Mouse (Mus musculus) neural tube, embryonic 15.5 days (tissue): ENCODE data around the gene Whrn. TPM values are rescaled to one million over a fixed set of nuclear protein-coding genes. Genes with fewer than 3 reads are reported as not detected.

Experiments
- ATAC-seq: fragments of 200-750 bp; cut with Nextera tagmentation; 2 replicates; pipeline ENCODE4 v1.8.0; 2017; ENCODE audit warnings: mild to moderate bottlenecking, moderate TSS enrichment, moderate library complexity; ENCODE audit not compliant: low FRiP score
- H3K27ac ChIP-seq: fragments of 300-500 bp; sonication (generic); replicated peaks from 2 replicates; pipeline ENCODE4 v1.5.1; 2015; ENCODE audit warnings: mild to moderate bottlenecking, inconsistent platforms
- H3K27me3 ChIP-seq: fragments of 300-500 bp; sonication (generic); replicated peaks from 2 replicates; pipeline ENCODE4 v1.6.1; 2015; ENCODE audit warnings: inconsistent platforms
- H3K36me3 ChIP-seq: fragments of 300-500 bp; sonication (generic); 2 replicates; pipeline ENCODE4 v1.6.1; 2015; ENCODE audit warnings: inconsistent platforms
- H3K4me1 ChIP-seq: fragments of 300-500 bp; sonication (generic); 2 replicates; pipeline ENCODE4 v1.6.1; 2015; ENCODE audit warnings: inconsistent platforms
- H3K4me2 ChIP-seq: fragments of 300-500 bp; sonication (generic); 2 replicates; pipeline ENCODE4 v1.6.1; 2015; ENCODE audit warnings: inconsistent platforms, mild to moderate bottlenecking, moderate library complexity
- H3K4me3 ChIP-seq: fragments of 300-500 bp; sonication (generic); replicated peaks from 2 replicates; pipeline ENCODE4 v1.5.1; 2015; ENCODE audit warnings: mild to moderate bottlenecking, inconsistent platforms
- H3K9ac ChIP-seq: fragments of 300-500 bp; sonication (generic); replicated peaks from 2 replicates; pipeline ENCODE4 v1.6.1; 2015; ENCODE audit warnings: mild to moderate bottlenecking, inconsistent platforms
- H3K9me3 ChIP-seq: fragments of 300-500 bp; sonication (generic); replicated peaks from 2 replicates; pipeline ENCODE4 v1.6.1; 2016; ENCODE audit warnings: inconsistent platforms
- WGBS: fragments of 180-500 bp; shearing (Covaris S2); methylation state at CpG from one replicate; pipeline ENCODE4 v1.1.7; 2015; ENCODE audit warnings: mixed read lengths; 5-methylcytosine and 5-hydroxymethylcytosine counted together
- polyA plus RNA-seq: library from polyadenylated mRNA; unstranded; fragments of >200 nt; fragmentation: Nextera tagmentation; extraction: Ambion mirVana; gene quantifications from 2 replicates; pipeline ENCODE4 v1.2.1, GENCODE M21; 2015

Gene Whrn
- polyA plus RNA-seq, 1 experiment from 2014 or later: 5.5 TPM

GRCm38 (mm10) chr4:63514454-63514984, 18.7 kb upstream of the Whrn start:
- ATAC-seq: no peak
- no peaks in the 10 kb centered on the region for H3K9me3 ChIP-seq
- WGBS: 74% methylated on average over 4 of the region's 4 CpGs
- H3K27me3 ChIP-seq: no peaks in the 10 kb centered on the region
- no peak overlapping the region for H3K4me3 ChIP-seq
- H3K4me1 ChIP-seq: no peaks in the 10 kb centered on the region
- H3K36me3 ChIP-seq: no peaks in the 10 kb centered on the region
- no peak overlapping the region for H3K4me2 ChIP-seq
- no peak overlapping the region for H3K27ac ChIP-seq
- no peak overlapping the region for H3K9ac ChIP-seq

DNA sequence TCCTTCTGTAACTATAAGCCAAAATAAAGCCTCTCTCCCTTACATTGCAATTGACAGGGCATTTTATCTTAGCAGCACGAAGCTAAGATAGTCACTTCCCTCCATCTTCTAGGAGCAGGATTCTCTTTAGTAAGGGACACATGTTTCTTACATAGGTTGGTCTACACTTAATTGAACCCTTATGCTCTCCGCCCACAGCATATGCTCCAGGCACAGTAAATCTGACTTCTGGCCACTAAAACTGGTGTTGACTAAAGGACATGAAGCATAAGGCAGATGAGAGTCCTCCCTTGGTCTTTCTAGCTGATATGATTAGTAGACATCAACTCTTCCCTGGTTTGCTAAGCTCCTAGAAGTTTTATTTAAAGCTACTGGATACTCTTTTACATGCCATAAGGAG, 17.1 kb upstream of the Whrn start:
- no peak for ATAC-seq
- Histone ChIP-seq H3K27me3 (no peaks in the 10 kb centered on the region), H3K9ac (no peak overlapping the region), H3K36me3 (no peaks in the 10 kb centered on the region), H3K4me1 (no peaks in the 10 kb centered on the region), H3K9me3 (no peaks in the 10 kb centered on the region), H3K27ac (no peak overlapping the region), H3K4me2 (no peak overlapping the region), H3K4me3 (no peak overlapping the region)
- 89% methylated on average over 2 of the region's 2 CpGs for WGBS

- WGBS: 16% methylated on average over 4 of the region's 4 CpGs
- ATAC-seq: no peak
- no peak overlapping the region for H3K27ac ChIP-seq
These were observed 12.4 kb upstream of the Whrn start for GRCm38 (mm10) chr4:63508232-63508631.

GRCm38 (mm10) chr4:63507478-63507877, 11.7 kb upstream of the Whrn start:
- Histone ChIP-seq H3K4me1 (no peaks in the 10 kb centered on the region), H3K27ac (no peak overlapping the region), H3K9me3 (no peaks in the 10 kb centered on the region), H3K4me3 (no peak overlapping the region), H3K9ac (no peak overlapping the region), H3K36me3 (no peaks in the 10 kb centered on the region), H3K27me3 (no peaks in the 10 kb centered on the region), H3K4me2 (no peak overlapping the region)
- no peak for ATAC-seq
- 81% methylated on average over 5 of the region's 5 CpGs for WGBS

More at GRCm38 (mm10) chr4:63508232-63508631, 12.4 kb upstream of the Whrn start:
- H3K4me1 ChIP-seq: no peaks in the 10 kb centered on the region
- H3K4me3 ChIP-seq: no peak overlapping the region
- no peaks in the 10 kb centered on the region for H3K27me3 ChIP-seq
- no peak overlapping the region for H3K9ac ChIP-seq
- no peak overlapping the region for H3K4me2 ChIP-seq
- no peaks in the 10 kb centered on the region for H3K9me3 ChIP-seq
- no peaks in the 10 kb centered on the region for H3K36me3 ChIP-seq

- Histone ChIP-seq H3K4me2 (no peak overlapping the region), H3K9me3 (no peaks in the 10 kb centered on the region), H3K27ac (no peak overlapping the region), H3K36me3 (no peaks in the 10 kb centered on the region), H3K27me3 (no peaks in the 10 kb centered on the region), H3K4me1 (no peaks in the 10 kb centered on the region), H3K9ac (no peak overlapping the region), H3K4me3 (no peak overlapping the region)
- ATAC-seq: no peak
- WGBS: 83% methylated on average over 5 of the region's 5 CpGs
These were observed 8.2 kb upstream of the Whrn start for GRCm38 (mm10) chr4:63503949-63504348.

GRCm38 (mm10) chr4:63501050-63501449, 5.3 kb upstream of the Whrn start:
- Histone ChIP-seq H3K9ac (no peak overlapping the region), H3K27me3 (no peaks in the 10 kb centered on the region), H3K36me3 (no peaks in the 10 kb centered on the region), H3K9me3 (no peaks in the 10 kb centered on the region), H3K4me1 (peaks cover 9% of the 10 kb centered on the region), H3K27ac (no peak overlapping the region), H3K4me2 (no peak overlapping the region), H3K4me3 (no peak overlapping the region)
- no peak for ATAC-seq
- 78% methylated on average over 5 of the region's 5 CpGs for WGBS

DNA sequence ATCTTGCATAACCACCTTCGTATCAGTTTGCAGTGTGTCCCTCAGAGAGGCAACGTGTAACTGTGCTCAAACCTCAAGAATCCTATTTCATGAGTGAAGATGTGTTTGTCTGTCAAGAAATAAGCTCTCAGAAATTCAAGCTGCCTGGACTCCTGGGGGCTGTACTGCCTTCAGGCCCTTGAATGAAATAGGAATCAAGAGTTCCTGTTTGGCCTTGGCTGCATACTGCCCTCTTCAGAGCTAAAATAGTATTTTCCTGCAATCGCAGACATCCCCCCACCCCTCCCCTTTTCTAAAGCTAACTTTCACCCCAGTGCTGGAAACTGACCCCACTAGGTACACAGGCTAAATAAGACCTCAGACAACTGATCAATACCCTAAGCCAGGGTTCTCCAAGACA, 2.6 kb upstream of the Whrn start:
- Histone ChIP-seq H3K9me3 (no peaks in the 10 kb centered on the region), H3K36me3 (no peaks in the 10 kb centered on the region), H3K4me3 (no peak overlapping the region), H3K4me2 (no peak overlapping the region), H3K27ac (no peak overlapping the region), H3K27me3 (no peaks in the 10 kb centered on the region), H3K4me1 (peaks cover 35% of the 10 kb centered on the region), H3K9ac (no peak overlapping the region)
- no peak for ATAC-seq
- 36% methylated on average over 3 of the region's 3 CpGs for WGBS

DNA sequence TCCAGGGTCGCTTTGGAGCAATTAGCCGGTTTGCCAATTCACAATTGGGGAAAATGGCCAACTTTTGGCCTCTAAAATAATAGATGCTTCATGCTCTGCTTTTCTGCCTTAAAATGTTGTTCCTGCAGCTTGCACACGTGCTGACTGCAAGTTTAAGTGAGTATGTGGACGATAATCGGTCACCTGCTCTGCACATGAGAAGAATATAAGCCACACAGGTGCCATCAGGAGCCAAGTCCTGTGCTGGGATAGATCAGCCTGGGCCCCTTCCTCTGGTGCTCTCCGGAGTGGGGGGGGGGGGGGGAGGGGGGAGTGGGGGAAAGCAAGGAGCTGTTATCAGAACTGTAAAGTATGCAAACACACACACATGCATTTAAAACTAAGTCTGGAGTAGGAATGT, 521 bp upstream of the Whrn start:
- H3K4me2 ChIP-seq: peak overlapping the region; percentile 78
- H3K4me1 ChIP-seq: peaks cover 44% of the 10 kb centered on the region
- H3K27me3 ChIP-seq: 0 out of 2 replicates have a peak, but pooled peaks cover 3% of the 10 kb centered on the region
- H3K9me3 ChIP-seq: no peaks in the 10 kb centered on the region
- no peak overlapping the region for H3K27ac ChIP-seq
- peak overlapping the region; percentile 63 for H3K4me3 ChIP-seq
- 10% methylated on average over 6 of the region's 6 CpGs for WGBS
- no peaks in the 10 kb centered on the region for H3K36me3 ChIP-seq
- peak; percentile 29; the same call in 1 of the 2 replicates for ATAC-seq
- peak overlapping the region; percentile 53 for H3K9ac ChIP-seq

- H3K9me3 ChIP-seq: no peaks in the 10 kb centered on the region
- peak overlapping the region; percentile 63 for H3K4me3 ChIP-seq
- peaks cover 50% of the 10 kb centered on the region for H3K4me1 ChIP-seq
- H3K27ac ChIP-seq: peak overlapping the region; percentile 52; the same call in 1 of the 2 replicates
- peak; percentile 57 for ATAC-seq
- WGBS: under 1% methylated on average over 103 of the region's 107 CpGs
- peak overlapping the region; percentile 78 for H3K4me2 ChIP-seq
- 0 out of 2 replicates have a peak, but pooled peaks cover 3% of the 10 kb centered on the region for H3K27me3 ChIP-seq
- no peaks in the 10 kb centered on the region for H3K36me3 ChIP-seq
- peak overlapping the region; percentile 53 for H3K9ac ChIP-seq
These were observed 550 bp downstream of the Whrn start for GRCm38 (mm10) chr4:63494967-63495914.

DNA sequence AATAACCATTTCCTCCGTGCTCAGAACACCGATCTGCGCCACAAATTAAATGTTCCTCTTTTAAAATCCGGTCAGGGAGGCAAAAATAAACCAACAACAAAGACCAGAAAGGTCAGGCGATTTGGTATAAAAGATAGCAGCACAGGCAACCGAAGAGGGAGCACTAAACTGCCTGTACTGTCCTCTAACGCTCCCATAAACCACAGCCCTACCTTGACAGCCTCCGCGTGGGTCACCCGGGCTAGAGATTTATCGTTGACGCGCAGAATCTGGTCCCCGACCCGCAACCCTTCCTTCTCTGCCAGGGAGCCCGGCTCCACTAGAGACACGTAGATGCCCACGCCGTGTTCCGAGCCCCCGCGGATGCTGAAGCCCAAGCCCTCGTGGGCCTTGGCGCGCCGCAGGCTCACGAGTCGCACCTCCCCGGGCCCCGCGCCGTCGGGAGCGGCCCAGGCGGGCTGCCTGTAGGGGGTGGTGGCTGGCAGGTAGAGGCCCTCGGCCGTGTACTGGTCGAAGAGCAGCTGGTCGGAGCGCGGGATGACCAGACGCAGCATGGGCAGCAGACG, 1.3 kb downstream of the Whrn start:
- Histone ChIP-seq H3K36me3 (no peaks in the 10 kb centered on the region), H3K4me2 (peak overlapping the region; percentile 78), H3K4me3 (peak overlapping the region; percentile 63), H3K27ac (no peak overlapping the region), H3K4me1 (peaks cover 53% of the 10 kb centered on the region), H3K9ac (peak overlapping the region; percentile 53), H3K9me3 (no peaks in the 10 kb centered on the region), H3K27me3 (0 out of 2 replicates have a peak, but pooled peaks cover 3% of the 10 kb centered on the region)
- peak; percentile 15; the same call in 1 of the 2 replicates for ATAC-seq
- under 1% methylated on average over 43 of the region's 43 CpGs for WGBS

GRCm38 (mm10) chr4:63493351-63494121, 2.3 kb downstream of the Whrn start:
- Histone ChIP-seq H3K36me3 (no peaks in the 10 kb centered on the region), H3K27ac (no peak overlapping the region), H3K4me3 (peak overlapping the region; percentile 63), H3K9me3 (no peaks in the 10 kb centered on the region), H3K27me3 (0 out of 2 replicates have a peak, but pooled peaks cover 3% of the 10 kb centered on the region), H3K9ac (no peak overlapping the region), H3K4me2 (peak overlapping the region; percentile 78), H3K4me1 (peaks cover 53% of the 10 kb centered on the region)
- 40% methylated on average over 9 of the region's 9 CpGs for WGBS
- ATAC-seq: no peak
